Mouse (Mus musculus): Measurements from ENCODE around the gene Atad3a.

DNA sequence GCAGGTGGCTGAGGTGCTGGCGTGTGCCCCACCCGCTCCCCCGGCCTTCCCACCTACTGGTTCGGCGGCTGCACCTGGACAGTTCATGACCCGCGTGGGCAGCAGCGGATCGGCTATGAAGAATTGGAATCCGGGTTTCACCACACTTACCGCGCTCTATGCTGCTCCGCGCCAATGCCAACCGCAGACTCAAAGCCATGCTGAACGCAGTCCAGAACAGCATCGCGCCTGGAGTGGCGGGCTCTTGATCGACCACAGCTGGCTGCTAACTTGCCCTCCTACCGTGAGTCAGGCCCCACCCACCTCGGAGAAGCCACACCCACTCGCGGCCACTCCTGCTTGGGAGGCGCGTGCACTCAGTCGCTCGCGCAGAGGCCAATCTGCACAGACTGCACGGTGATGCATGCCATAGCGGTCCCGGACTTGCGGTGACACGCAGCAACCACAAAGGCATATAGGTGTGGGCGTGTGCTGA, 13.4 kb upstream of the Atad3a start, which contains the start of gene Vwa1:
- TF ChIP-seq GATA1 (IDR thresholded peaks at IDR 0.05; ENCODE audit: borderline replicate concordance, low read length) = no peak
- TF ChIP-seq FLI1 (IDR thresholded peaks at IDR 0.05; ENCODE audit: low read length) = no peak

All from megakaryocyte, embryonic 14.5 days (primary cell).